Mouse (Mus musculus) adrenal gland, postnatal 4 days (tissue): ENCODE data around the gene Gm5771. TPM values are rescaled to one million over a fixed set of nuclear protein-coding genes. Genes with fewer than 3 reads are reported as not detected.
"Not testable (repeated sequence)": the region's sequence is repeated elsewhere in the genome, so short reads cannot be mapped to it uniquely, and the experiment has no call there.

Source experiments
- DNase-seq, 2 experiments: peaks; one replicate each; pipeline ENCODE4 v3.0.0; 2021 to 2022; ENCODE audit warnings: low spot score in 2 of 2, mixed read lengths in 2 of 2
- long read RNA-seq, 2 experiments: library from polyadenylated mRNA; stranded (forward); transcript quantifications; one replicate each; pipeline ENCODE4 v2.0.0; 2021
- total RNA-seq, 2 experiments: library from RNA; stranded (reverse); gene quantifications; 2 replicates each; pipeline ENCODE4 v1.2.3; 2021

Gene Gm5771
- total RNA-seq = 100 to 1,000 TPM in 1 of 2 experiments, not detected in 1; 290 TPM
- long read RNA-seq, experiment 1 = 0 reads
- long read RNA-seq, experiment 2, transcript Gm5771-201 (5 exons, 798 nt) = major isoform, 69 of 83 reads
- long read RNA-seq, experiment 2, partial matches to known transcripts = 13 of 83 reads
- long read RNA-seq, experiment 2, other reads (novel, unspliced or antisense) = 1 of 83 reads

DNA sequence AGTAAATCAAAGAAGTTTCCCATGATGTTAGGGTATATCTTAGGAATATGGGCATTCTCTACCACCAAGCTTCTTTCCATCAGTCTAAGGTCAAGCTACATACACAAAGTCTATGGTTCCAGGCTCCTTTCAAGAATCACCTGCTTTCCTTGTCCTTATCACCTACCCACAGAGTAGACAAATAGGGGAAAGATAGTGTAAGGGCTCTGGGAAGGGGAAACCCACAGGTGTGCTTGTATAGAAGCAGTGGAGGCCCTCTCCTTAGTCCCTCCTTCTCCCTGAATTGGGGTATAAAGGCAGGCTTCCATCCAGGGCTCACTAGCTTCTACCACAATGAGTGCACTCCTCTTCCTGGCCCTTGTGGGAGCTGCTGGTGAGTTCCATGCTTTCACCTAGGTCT is at the start of gene Gm5771:
Gm5771 (plus strand) TSS at position 301 of the 400 bp plus-strand sequence.
- not testable (repeated sequence) for DNase-seq

DNA sequence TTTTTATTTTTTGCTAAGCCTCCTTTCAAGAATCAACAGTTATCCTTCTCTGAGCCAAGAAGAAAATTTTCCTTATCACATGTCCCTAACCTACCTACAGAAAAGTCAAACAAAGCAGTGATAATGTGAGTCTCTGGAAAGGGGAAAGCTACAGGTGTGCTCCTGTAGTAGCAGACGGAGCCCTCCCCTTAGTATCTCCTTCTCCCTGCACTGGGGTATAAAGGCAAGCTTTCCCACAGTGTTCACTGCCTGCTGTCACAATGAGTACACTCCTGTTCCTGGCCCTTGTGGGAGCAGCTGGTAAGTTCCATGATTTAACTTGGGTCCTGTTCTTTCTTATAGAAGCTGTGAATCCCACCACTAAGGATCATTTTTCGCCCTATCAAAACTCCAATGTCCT is 38.2 kb upstream of the Gm5771 start, which contains the start of gene Try10:
Try10 (plus strand) TSS at position 174 of the 400 bp plus-strand sequence.
- no peak for DNase-seq

DNA sequence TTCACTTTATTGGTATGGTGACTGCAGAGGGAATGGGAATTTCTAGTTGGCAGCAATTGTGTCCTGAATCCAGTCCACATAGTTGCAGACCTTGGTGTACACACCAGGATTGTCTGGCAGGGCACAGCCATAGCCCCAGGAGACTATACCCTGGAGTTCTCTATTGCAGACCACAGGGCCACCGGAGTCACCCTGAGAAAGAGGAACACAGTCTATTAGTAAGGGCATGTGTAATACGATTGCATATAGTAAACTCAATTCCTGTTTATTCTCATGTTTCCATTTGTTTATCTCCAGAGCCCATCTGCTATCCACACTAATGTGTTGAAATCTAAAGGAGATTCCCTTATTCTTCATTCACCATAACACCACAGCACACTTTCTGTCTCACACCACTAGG is 18.4 kb upstream of the Gm5771 start:
- not testable (repeated sequence) for DNase-seq

DNA sequence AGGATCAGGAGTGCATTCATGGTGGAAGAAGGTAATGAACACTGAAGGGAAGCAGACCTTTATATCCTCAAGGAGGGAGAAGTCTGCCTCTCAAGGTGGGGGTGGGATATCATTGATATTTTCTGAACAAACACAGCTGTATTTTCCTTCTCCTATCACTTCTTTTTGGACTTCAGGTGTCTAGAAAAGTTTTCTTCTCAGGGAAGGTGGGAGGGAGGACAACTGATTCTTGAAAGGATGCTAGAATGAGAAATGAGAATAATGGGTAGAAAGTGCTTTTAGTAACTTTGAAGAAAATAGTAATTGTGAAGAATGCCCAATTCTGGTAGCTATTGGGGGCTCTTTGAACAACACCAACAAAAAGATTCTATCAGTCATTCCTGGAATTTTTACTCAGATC is 14.6 kb upstream of the Gm5771 start, which contains the start of gene Prss3:
Prss3 (minus strand) TSS at position 101 of the 400 bp plus-strand sequence.
- DNase-seq = not testable (repeated sequence)

DNA sequence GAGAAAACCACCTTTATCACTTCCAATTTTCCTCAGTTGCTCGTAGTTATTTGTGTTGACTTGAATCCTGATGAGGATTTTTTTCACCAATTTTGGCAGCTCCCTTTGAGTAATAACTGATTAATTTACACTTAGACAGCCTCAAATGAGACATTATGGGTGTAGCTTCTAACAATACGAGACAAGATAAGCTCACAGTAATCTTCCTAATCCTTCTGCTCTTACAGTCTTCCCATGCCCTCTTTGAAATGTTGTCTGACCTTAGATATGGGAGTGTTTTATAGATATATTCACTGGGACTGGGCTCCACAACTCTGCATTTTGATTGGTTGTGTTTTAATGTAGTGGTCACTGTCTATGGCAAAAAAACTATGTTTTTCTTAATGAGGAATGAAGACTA is 5.4 kb upstream of the Gm5771 start:
- no peak for DNase-seq

DNA sequence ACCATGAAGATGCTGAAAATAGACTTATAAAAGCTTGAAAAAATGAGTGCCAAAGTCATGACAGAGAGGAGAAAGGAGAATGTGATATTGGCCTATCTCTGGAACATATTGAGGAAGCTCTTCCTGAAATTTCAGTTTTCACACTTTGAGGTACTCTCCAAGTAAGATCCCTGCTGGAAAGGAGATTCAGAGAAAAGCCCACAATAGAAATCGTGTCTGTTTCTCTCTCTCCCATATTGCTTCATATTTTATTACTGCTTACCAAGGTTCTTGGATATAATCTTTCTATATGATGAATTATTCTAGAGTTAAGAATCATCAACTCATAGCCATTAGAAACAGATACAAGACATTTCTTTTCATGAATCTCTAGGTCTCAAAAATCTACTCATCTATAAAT is 516 bp upstream of the Gm5771 start:
- DNase-seq = not testable (repeated sequence)

DNA sequence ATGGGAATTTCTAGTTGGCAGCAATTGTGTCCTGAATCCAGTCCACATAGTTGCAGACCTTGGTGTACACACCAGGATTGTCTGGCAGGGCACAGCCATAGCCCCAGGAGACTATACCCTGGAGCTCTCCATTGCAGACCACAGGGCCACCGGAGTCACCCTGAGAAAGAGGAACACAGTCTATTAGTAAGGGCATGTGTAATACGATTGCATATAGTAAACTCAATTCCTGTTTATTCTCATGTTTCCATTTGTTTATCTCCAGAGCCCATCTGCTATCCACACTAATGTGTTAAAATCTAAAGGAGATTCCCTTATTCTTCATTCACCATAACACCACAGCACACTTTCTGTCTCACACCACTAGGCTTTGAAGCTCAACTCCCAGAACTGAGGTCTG is 50.1 kb downstream of the Gm5771 start:
- DNase-seq = not testable (repeated sequence)

DNA sequence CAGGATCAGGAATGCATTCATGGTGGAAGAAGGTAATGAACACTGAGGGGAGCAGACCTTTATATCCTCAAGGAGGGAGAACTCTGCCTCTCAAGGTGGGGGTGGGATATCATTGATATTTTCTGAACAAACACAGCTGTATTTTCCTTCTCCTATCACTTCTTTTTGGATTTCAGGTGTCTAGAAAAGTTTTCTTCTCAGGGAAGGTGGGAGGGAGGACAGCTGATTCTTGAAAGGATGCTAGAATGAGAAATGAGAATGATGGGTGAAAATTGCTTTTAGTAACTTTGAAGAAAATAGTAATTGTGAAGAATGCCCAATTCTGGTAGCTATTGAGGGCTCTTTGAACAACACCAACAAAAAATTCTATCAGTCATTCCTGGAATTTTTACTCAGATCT is 53.9 kb downstream of the Gm5771 start, which contains the start of gene Gm10334:
Gm10334 (minus strand) TSS at position 101 of the 400 bp plus-strand sequence.
- not testable (repeated sequence) for DNase-seq

Other genes starting within 250 kb of the Gm5771 start
- gene Try4, start 90.1 kb upstream of the Gm5771 start, total RNA-seq = 100 to 1,000 TPM in 1 of 2 experiments, not detected in 1; 442 TPM
- gene Try5, start 75.5 kb upstream of the Gm5771 start, total RNA-seq = 100 to 1,000 TPM in 1 of 2 experiments, not detected in 1; 769 TPM
- gene Try10, start 38.3 kb upstream of the Gm5771 start, total RNA-seq = 100 to 1,000 TPM in 1 of 2 experiments, not detected in 1; 268 TPM
- 100 to 1,000 TPM in 1 of 2 experiments, not detected in 1; 365 TPM for gene Prss3, start 14.7 kb upstream of the Gm5771 start, total RNA-seq
- gene Gm10334, start 53.8 kb downstream of the Gm5771 start, total RNA-seq = 100 to 1,000 TPM in 1 of 2 experiments, not detected in 1; 329 TPM
- gene Prss1, start 66.6 kb downstream of the Gm5771 start, total RNA-seq = 100 to 1,000 TPM in 1 of 2 experiments, not detected in 1; 571 TPM
- gene Prss2, start 129.4 kb downstream of the Gm5771 start, total RNA-seq = 100 to 1,000 TPM in 1 of 2 experiments, not detected in 1; 892 TPM
- 10 to 100 TPM; 27.5 to 28.7 TPM for gene Ephb6, start 213.1 kb downstream of the Gm5771 start, total RNA-seq
- gene Trpv6, start 244.0 kb downstream of the Gm5771 start, total RNA-seq = 1 to 10 TPM in 1 of 2 experiments, not detected in 1; 1.4 TPM